Mouse (Mus musculus) lung, postnatal 0 days (tissue): ENCODE measurements around the gene Cacna2d1.

Experiments
- CTCF ChIP-seq: IDR thresholded peaks from 2 replicates; pipeline ENCODE4 v1.5.1; 2016; ENCODE audit warnings: antibody characterized with exemption, mild to moderate bottlenecking
- EP300 ChIP-seq: IDR thresholded peaks from 2 replicates; pipeline ENCODE4 v1.6.1; 2016; ENCODE audit warnings: antibody characterized with exemption, mild to moderate bottlenecking, control low read depth

DNA sequence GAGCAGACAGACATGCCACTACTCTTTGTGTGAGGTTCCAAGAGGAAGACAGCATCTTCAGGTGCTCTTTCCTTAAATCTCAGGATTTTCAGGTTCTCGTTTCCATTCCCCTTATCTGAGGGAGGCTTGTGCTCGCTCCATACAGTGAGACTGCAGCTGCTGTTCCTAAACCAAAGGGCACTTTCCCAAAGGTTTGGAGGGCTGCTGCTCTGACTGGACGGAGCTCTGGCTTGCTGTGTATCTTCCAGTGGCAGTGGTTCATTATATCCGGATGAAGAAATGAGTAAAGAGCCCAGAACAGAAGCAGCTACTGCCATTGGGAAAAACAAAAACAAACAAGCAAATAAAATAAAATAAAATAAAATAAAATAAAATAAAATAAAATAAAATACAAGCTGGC, 359.3 kb downstream of the Cacna2d1 start:
- TF ChIP-seq CTCF (no peak), EP300 (no peak)
